Mouse (Mus musculus): ENCODE measurements at regions not wholly inside any gene's neighbourhood (a gene's known extent, or its start where the extent isn't known, plus 50 kb on each side); places are given as distances from the start of the nearest gene placed in this dataset.
"Not testable (repeated sequence)": the region's sequence is repeated elsewhere in the genome, so short reads cannot be mapped to it uniquely, and the experiment has no call there.

DNA sequence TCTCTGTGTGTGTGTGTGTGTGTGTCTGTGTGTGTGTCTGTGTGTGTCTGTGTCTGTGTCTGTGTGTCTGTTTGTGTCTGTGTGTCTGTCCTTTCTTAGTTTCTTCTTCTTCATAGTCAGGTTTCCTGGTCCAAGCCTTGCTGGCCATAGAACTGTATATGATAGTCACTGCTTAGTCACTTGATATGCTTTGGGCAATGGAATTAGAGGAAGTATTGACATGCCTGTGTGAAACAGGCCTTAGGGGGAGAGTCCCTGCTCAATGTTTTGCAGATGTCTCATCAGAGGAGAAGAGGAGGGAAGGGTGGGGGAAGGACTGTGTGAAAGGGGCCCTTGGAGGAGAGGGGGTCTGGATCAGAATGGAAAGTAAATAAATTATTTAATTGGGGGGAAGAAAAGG is 374.4 kb upstream of the Clnk start:
- ATAC-seq (replicated peaks; ENCODE audit: insufficient number of reproducible peaks, low FRiP score, low TSS enrichment) = no peak
- Histone ChIP-seq H3K9ac (ENCODE audit: low read depth, low read length) (no peak overlapping the region), H3K4me2 (no peak overlapping the region), H3K27ac (ENCODE audit: low read depth, low read length) (no peak overlapping the region), H3K4me1 (ENCODE audit: control insufficient read depth, insufficient read depth, low read length) (no peaks in the 10 kb centered on the region), H3K9me3 (replicated peaks; ENCODE audit: control insufficient read depth, low read length) (no peaks in the 10 kb centered on the region), H3K27me3 (ENCODE audit: control insufficient read depth, insufficient read depth, low read length) (no peaks in the 10 kb centered on the region), H3K4me3 (ENCODE audit: low read depth, low read length) (no peak overlapping the region), H3K36me3 (ENCODE audit: control insufficient read depth, insufficient read depth, low read length) (no peaks in the 10 kb centered on the region)

DNA sequence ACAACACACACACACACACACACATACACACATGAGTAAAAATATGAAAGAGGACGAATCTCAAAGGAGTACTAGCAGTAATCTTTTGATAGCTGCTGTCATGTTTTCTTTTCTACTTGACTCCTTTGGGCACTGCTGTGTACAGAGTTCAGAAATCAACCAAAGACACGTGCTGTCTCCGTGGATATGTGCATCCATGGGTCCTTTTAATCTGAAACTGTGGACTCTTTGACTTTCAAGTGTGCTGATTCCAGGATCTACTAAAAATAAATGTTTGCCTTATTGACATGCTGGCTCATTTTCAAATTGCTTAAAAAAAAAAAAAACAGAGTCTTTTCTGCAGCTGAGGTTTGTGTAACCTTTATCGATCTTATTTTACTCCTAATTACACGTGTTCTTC is 343.1 kb upstream of the Clnk start:
- no peaks in the 10 kb centered on the region for H3K27me3 ChIP-seq (ENCODE audit: control insufficient read depth, insufficient read depth, low read length)
- no peak overlapping the region for H3K4me3 ChIP-seq (ENCODE audit: low read depth, low read length)
- 75% methylated on average over 5 of the region's 5 CpGs for WGBS (ENCODE audit: insufficient replicate concordance)
- no peak overlapping the region for H3K4me2 ChIP-seq
- H3K27ac ChIP-seq (ENCODE audit: low read depth, low read length) = no peak overlapping the region
- H3K9ac ChIP-seq (ENCODE audit: low read depth, low read length) = no peak overlapping the region
- ATAC-seq (replicated peaks; ENCODE audit: insufficient number of reproducible peaks, low FRiP score, low TSS enrichment) = no peak
- H3K36me3 ChIP-seq (ENCODE audit: control insufficient read depth, insufficient read depth, low read length) = no peaks in the 10 kb centered on the region
- no peaks in the 10 kb centered on the region for H3K4me1 ChIP-seq (ENCODE audit: control insufficient read depth, insufficient read depth, low read length)
- no peaks in the 10 kb centered on the region for H3K9me3 ChIP-seq (replicated peaks; ENCODE audit: control insufficient read depth, low read length)

GRCm38 (mm10) chr5:39216326-39216725 is 339.7 kb upstream of the Clnk start:
- ATAC-seq (replicated peaks; ENCODE audit: insufficient number of reproducible peaks, low FRiP score, low TSS enrichment) = no peak
- H3K36me3 ChIP-seq (ENCODE audit: control insufficient read depth, insufficient read depth, low read length) = no peaks in the 10 kb centered on the region
- H3K9me3 ChIP-seq (replicated peaks; ENCODE audit: control insufficient read depth, low read length) = no peaks in the 10 kb centered on the region
- H3K9ac ChIP-seq (ENCODE audit: low read depth, low read length) = no peak overlapping the region
- H3K27ac ChIP-seq (ENCODE audit: low read depth, low read length) = no peak overlapping the region
- H3K4me3 ChIP-seq (ENCODE audit: low read depth, low read length) = no peak overlapping the region
- 91% methylated on average over 5 of the region's 5 CpGs for WGBS (ENCODE audit: insufficient replicate concordance)
- no peaks in the 10 kb centered on the region for H3K4me1 ChIP-seq (ENCODE audit: control insufficient read depth, insufficient read depth, low read length)
- no peaks in the 10 kb centered on the region for H3K27me3 ChIP-seq (ENCODE audit: control insufficient read depth, insufficient read depth, low read length)
- H3K4me2 ChIP-seq = no peak overlapping the region

GRCm38 (mm10) chr5:39215016-39215415 is 338.4 kb upstream of the Clnk start:
- H3K4me1 ChIP-seq (ENCODE audit: control insufficient read depth, insufficient read depth, low read length) = no peaks in the 10 kb centered on the region
- no peaks in the 10 kb centered on the region for H3K9me3 ChIP-seq (replicated peaks; ENCODE audit: control insufficient read depth, low read length)
- 58% methylated on average over 3 of the region's 3 CpGs for WGBS (ENCODE audit: insufficient replicate concordance)
- ATAC-seq (replicated peaks; ENCODE audit: insufficient number of reproducible peaks, low FRiP score, low TSS enrichment) = no peak
- no peak overlapping the region for H3K4me3 ChIP-seq (ENCODE audit: low read depth, low read length)
- no peaks in the 10 kb centered on the region for H3K27me3 ChIP-seq (ENCODE audit: control insufficient read depth, insufficient read depth, low read length)
- H3K27ac ChIP-seq (ENCODE audit: low read depth, low read length) = no peak overlapping the region
- no peaks in the 10 kb centered on the region for H3K36me3 ChIP-seq (ENCODE audit: control insufficient read depth, insufficient read depth, low read length)
- H3K4me2 ChIP-seq = no peak overlapping the region
- no peak overlapping the region for H3K9ac ChIP-seq (ENCODE audit: low read depth, low read length)

- H3K27ac ChIP-seq (ENCODE audit: low read depth, low read length) = no peak overlapping the region
- no peak overlapping the region for H3K9ac ChIP-seq (ENCODE audit: low read depth, low read length)
- no peaks in the 10 kb centered on the region for H3K9me3 ChIP-seq (replicated peaks; ENCODE audit: control insufficient read depth, low read length)
- H3K4me1 ChIP-seq (ENCODE audit: control insufficient read depth, insufficient read depth, low read length) = no peaks in the 10 kb centered on the region
- H3K27me3 ChIP-seq (ENCODE audit: control insufficient read depth, insufficient read depth, low read length) = no peaks in the 10 kb centered on the region
- no peak for ATAC-seq (replicated peaks; ENCODE audit: insufficient number of reproducible peaks, low FRiP score, low TSS enrichment)
- H3K4me3 ChIP-seq (ENCODE audit: low read depth, low read length) = no peak overlapping the region
- no peak overlapping the region for H3K4me2 ChIP-seq
- H3K36me3 ChIP-seq (ENCODE audit: control insufficient read depth, insufficient read depth, low read length) = no peaks in the 10 kb centered on the region
These were observed 335.9 kb upstream of the Clnk start for GRCm38 (mm10) chr5:39212550-39212949.

- H3K9ac ChIP-seq (ENCODE audit: low read depth, low read length) = no peak overlapping the region
- no peaks in the 10 kb centered on the region for H3K9me3 ChIP-seq (replicated peaks; ENCODE audit: control insufficient read depth, low read length)
- H3K4me3 ChIP-seq (ENCODE audit: low read depth, low read length) = no peak overlapping the region
- H3K4me2 ChIP-seq = no peak overlapping the region
- H3K4me1 ChIP-seq (ENCODE audit: control insufficient read depth, insufficient read depth, low read length) = no peaks in the 10 kb centered on the region
- H3K27ac ChIP-seq (ENCODE audit: low read depth, low read length) = no peak overlapping the region
- ATAC-seq (replicated peaks; ENCODE audit: insufficient number of reproducible peaks, low FRiP score, low TSS enrichment) = no peak
- no peaks in the 10 kb centered on the region for H3K27me3 ChIP-seq (ENCODE audit: control insufficient read depth, insufficient read depth, low read length)
- H3K36me3 ChIP-seq (ENCODE audit: control insufficient read depth, insufficient read depth, low read length) = no peaks in the 10 kb centered on the region
These were observed 322.2 kb upstream of the Clnk start for GRCm38 (mm10) chr5:39198856-39199255.

DNA sequence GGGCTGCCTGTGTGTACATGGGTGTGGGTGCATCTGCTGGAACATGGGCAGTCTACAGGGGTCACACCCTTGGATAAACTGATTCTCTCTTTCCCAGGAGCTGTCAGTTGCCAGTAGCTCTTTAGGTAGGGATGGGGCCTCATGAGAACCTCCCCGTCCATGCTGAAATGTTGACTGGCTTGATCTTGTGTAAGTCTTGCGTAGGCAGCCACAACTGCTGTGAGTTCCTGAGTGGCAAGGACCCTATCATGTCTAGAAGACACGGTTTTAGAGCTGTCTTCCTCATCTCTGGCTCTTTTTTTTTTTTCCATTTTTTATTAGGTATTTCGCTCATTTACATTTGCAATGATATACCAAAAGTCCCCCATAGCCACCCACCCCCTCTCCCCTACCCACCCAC is 314.5 kb upstream of the Clnk start:
- H3K4me1 ChIP-seq (ENCODE audit: control insufficient read depth, insufficient read depth, low read length); H3K4me2 ChIP-seq; H3K36me3 ChIP-seq (ENCODE audit: control insufficient read depth, insufficient read depth, low read length); H3K27me3 ChIP-seq (ENCODE audit: control insufficient read depth, insufficient read depth, low read length); H3K9ac ChIP-seq (ENCODE audit: low read depth, low read length); H3K27ac ChIP-seq (ENCODE audit: low read depth, low read length); H3K9me3 ChIP-seq (replicated peaks; ENCODE audit: control insufficient read depth, low read length); H3K4me3 ChIP-seq (ENCODE audit: low read depth, low read length); ATAC-seq (replicated peaks; ENCODE audit: insufficient number of reproducible peaks, low FRiP score, low TSS enrichment): not testable (repeated sequence)
- WGBS (ENCODE audit: insufficient replicate concordance) = 67% methylated on average over 2 of the region's 4 CpGs

DNA sequence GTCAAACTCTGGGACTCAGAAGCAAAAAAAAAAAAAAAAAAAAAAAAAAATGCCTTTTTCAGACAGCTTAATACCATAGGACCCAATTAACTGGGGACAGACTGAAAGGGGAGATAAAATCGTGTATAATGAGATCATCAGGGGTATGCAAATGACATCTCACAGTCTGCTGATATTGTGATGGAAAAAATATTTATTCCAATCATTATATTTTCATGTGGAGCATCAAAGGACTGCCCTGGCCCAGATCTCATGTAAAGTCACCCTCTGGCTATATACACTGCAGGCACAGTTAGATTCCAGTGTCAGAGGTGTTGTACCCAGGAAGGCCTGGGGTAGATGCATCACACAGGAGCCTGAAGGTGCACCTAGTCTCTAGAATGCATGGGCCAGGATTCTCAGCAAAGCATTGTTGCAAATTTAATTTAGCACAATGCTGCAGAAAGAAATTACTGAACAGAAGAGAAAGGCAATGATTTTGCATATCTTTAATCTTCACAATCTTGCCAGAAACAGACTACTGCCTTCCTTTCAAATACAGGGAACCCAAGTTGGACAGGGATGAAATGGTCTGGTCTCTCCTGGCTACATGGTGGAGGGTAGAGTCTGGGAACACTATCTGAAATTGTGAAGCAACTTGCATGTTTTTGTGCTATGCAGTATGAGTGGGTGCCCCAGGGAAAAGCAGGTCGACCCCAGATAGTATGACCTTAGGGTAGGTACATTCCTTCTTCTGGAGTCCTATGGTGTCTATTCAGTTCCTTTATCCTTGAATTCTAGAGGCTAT is 305.2 kb upstream of the Clnk start:
- no peaks in the 10 kb centered on the region for H3K4me1 ChIP-seq (ENCODE audit: control insufficient read depth, insufficient read depth, low read length)
- no peak overlapping the region for H3K4me2 ChIP-seq
- no peaks in the 10 kb centered on the region for H3K9me3 ChIP-seq (replicated peaks; ENCODE audit: control insufficient read depth, low read length)
- H3K27ac ChIP-seq (ENCODE audit: low read depth, low read length) = no peak overlapping the region
- WGBS (ENCODE audit: insufficient replicate concordance) = 68% methylated on average over 2 of the region's 2 CpGs
- H3K36me3 ChIP-seq (ENCODE audit: control insufficient read depth, insufficient read depth, low read length) = no peaks in the 10 kb centered on the region
- no peak for ATAC-seq (replicated peaks; ENCODE audit: insufficient number of reproducible peaks, low FRiP score, low TSS enrichment)
- H3K27me3 ChIP-seq (ENCODE audit: control insufficient read depth, insufficient read depth, low read length) = no peaks in the 10 kb centered on the region
- H3K4me3 ChIP-seq (ENCODE audit: low read depth, low read length) = no peak overlapping the region
- H3K9ac ChIP-seq (ENCODE audit: low read depth, low read length) = no peak overlapping the region

DNA sequence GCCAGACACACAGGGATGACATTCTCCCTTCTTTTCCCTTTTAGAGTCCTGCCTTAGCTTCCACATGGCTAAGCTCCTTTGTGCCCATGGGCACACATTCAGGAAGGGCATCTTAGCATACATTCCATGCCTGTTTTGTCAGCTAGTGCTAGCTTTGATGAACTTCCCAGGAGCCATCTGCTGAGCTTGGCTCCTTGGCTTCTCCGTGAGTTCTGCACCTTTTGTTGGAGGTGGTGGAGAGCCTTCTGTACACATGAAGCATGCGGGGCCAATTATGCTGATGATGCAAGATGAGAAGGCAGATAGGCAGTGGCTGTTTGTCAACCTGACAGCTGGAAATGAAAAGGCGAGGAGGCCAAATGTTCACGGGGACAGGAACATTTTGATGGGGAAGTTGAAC is 304.4 kb upstream of the Clnk start:
- H3K36me3 ChIP-seq (ENCODE audit: control insufficient read depth, insufficient read depth, low read length) = no peaks in the 10 kb centered on the region
- no peaks in the 10 kb centered on the region for H3K27me3 ChIP-seq (ENCODE audit: control insufficient read depth, insufficient read depth, low read length)
- no peak for ATAC-seq (replicated peaks; ENCODE audit: insufficient number of reproducible peaks, low FRiP score, low TSS enrichment)
- H3K4me1 ChIP-seq (ENCODE audit: control insufficient read depth, insufficient read depth, low read length) = no peaks in the 10 kb centered on the region
- H3K9me3 ChIP-seq (replicated peaks; ENCODE audit: control insufficient read depth, low read length) = no peaks in the 10 kb centered on the region
- H3K4me2 ChIP-seq = no peak overlapping the region
- H3K4me3 ChIP-seq (ENCODE audit: low read depth, low read length) = no peak overlapping the region
- no peak overlapping the region for H3K9ac ChIP-seq (ENCODE audit: low read depth, low read length)
- no peak overlapping the region for H3K27ac ChIP-seq (ENCODE audit: low read depth, low read length)
- WGBS (ENCODE audit: insufficient replicate concordance) = 45% methylated on average over 4 of the region's 4 CpGs
